7 mouse cellular contexts compared by ENCODE assay signal in genomic region chrX:47891243-47891906, GRCm38 (mm10). TPM values are rescaled to one million over a fixed set of nuclear protein-coding genes. Genes with fewer than 3 reads are reported as not detected.
DNase-seq lines count a peak whose midpoint lies in the region; ATAC-seq and TF ChIP-seq lines count a peak whose summit lies in the region.

No protein-coding gene starts in this region.

- 0 out of 2 replicates have a peak, but pooled peaks cover 5% of the 10 kb centered on the region for H3K27me3 ChIP-seq in embryonic facial prominence, embryonic 10.5 days (replicated peaks; ENCODE audit: low read depth, poor library complexity, severe bottlenecking)
- H3K27me3 ChIP-seq in midbrain, embryonic 11.5 days (ENCODE audit: control insufficient read depth, insufficient read depth, low read length): no peaks in the 10 kb centered on the region

- no peaks in the 10 kb centered on the region for H3K9me3 ChIP-seq in embryonic facial prominence, embryonic 10.5 days
- H3K9me3 ChIP-seq in midbrain, embryonic 11.5 days (ENCODE audit: control insufficient read depth, low read length): no peaks in the 10 kb centered on the region

- peak overlapping the region; percentile 90; the same call in 1 of the 2 replicates for H3K27ac ChIP-seq in layer of hippocampus, adult 2 months
- peak overlapping the region; percentile 81 for H3K27ac ChIP-seq in embryonic facial prominence, embryonic 10.5 days (replicated peaks)
- no peak overlapping the region for H3K27ac ChIP-seq in midbrain, embryonic 11.5 days (ENCODE audit: low read depth, low read length)

- no peaks in the 10 kb centered on the region for H3K36me3 ChIP-seq in embryonic facial prominence, embryonic 10.5 days (replicated peaks)
- H3K36me3 ChIP-seq in midbrain, embryonic 11.5 days (ENCODE audit: control insufficient read depth, insufficient read depth, low read length): no peaks in the 10 kb centered on the region

- 11% methylated on average over 11 of the region's 12 CpGs for WGBS in embryonic facial prominence, embryonic 10.5 days
- WGBS in midbrain, embryonic 11.5 days: 17% methylated on average over 12 of the region's 12 CpGs

- DNase-seq in layer of hippocampus, adult 2 months (ENCODE audit: low spot score in 2 of 2): no peak
- DNase-seq in layer of hippocampus, postnatal 14 days (ENCODE audit: low spot score in 2 of 2): no peak
- DNase-seq in embryonic facial prominence, embryonic 10.5 days (ENCODE audit: low spot score): peak; percentile 8
- DNase-seq in forelimb bud, embryonic 11.5 days (ENCODE audit: low read depth, low spot score): peak; percentile 17
- DNase-seq in midbrain, embryonic 11.5 days (ENCODE audit: low spot score, missing footprints): peak; percentile 82
- no peak for DNase-seq in spleen, postnatal 14 days (ENCODE audit: low spot score in 2 of 2)
- no peak for DNase-seq in layer of hippocampus, postnatal 10 days (ENCODE audit: low spot score in 2 of 2)

- H3K4me2 ChIP-seq in midbrain, embryonic 11.5 days: peak overlapping the region; percentile 59

- H3K4me3 ChIP-seq in layer of hippocampus, adult 2 months: peak overlapping the region; percentile 67
- H3K4me3 ChIP-seq in embryonic facial prominence, embryonic 10.5 days: peak overlapping the region; percentile 68
- peak overlapping the region; percentile 56 for H3K4me3 ChIP-seq in midbrain, embryonic 11.5 days (ENCODE audit: low read depth, low read length)

- H3K9ac ChIP-seq in midbrain, embryonic 11.5 days (ENCODE audit: low read length): peak overlapping the region; percentile 74

- H3K4me1 ChIP-seq in embryonic facial prominence, embryonic 10.5 days: peaks cover 3% of the 10 kb centered on the region
- H3K4me1 ChIP-seq in midbrain, embryonic 11.5 days (ENCODE audit: control insufficient read depth, insufficient read depth, low read length): no peaks in the 10 kb centered on the region

- ATAC-seq in midbrain, embryonic 11.5 days (ENCODE audit: low FRiP score): peak; percentile 56

- TF ChIP-seq CTCF in layer of hippocampus, adult 2 months (conservative IDR thresholded peaks at IDR 0.05): no peak

RNA-seq across cellular contexts. Expression of gene Smarca1, which starts 1.4 kb away (rescaled TPM):
- total RNA-seq in layer of hippocampus, adult 2 months (2021): 10 to 100 TPM; 35.9 to 39.7 TPM
- total RNA-seq in layer of hippocampus, postnatal 14 days (2021): 10 to 100 TPM; 29.3 to 34.8 TPM
- 14.7 and 17.9 TPM in 2 replicates for polyA plus RNA-seq in embryonic facial prominence, embryonic 10.5 days (2016; fragmentation: Nextera tagmentation; extraction: Ambion mirVana)
- 30.8 and 35.4 TPM in 2 replicates for polyA plus RNA-seq in midbrain, embryonic 11.5 days (2014; fragmentation: Nextera tagmentation; extraction: Ambion mirVana)
- 10 to 100 TPM; 37.6 to 41.1 TPM for total RNA-seq in layer of hippocampus, postnatal 10 days (2021)

RNA-seq across cellular contexts. Expression of gene Ocrl, which starts 20.8 kb away (rescaled TPM):
- total RNA-seq in layer of hippocampus, adult 2 months (2021): 10 to 100 TPM; 53.5 to 65.1 TPM
- total RNA-seq in layer of hippocampus, postnatal 14 days (2021): 10 to 100 TPM; 55.1 to 56.4 TPM
- polyA plus RNA-seq in embryonic facial prominence, embryonic 10.5 days (2016; fragmentation: Nextera tagmentation; extraction: Ambion mirVana): 17.1 and 17.5 TPM in 2 replicates
- 21.5 and 26.1 TPM in 2 replicates for polyA plus RNA-seq in midbrain, embryonic 11.5 days (2014; fragmentation: Nextera tagmentation; extraction: Ambion mirVana)
- total RNA-seq in layer of hippocampus, postnatal 10 days (2021): 10 to 100 TPM; 48.6 to 56.0 TPM

Comparison
In these comparisons a context has a peak if more than half of its experiments do, and no peak if none do; other contexts are left out.
1. DNase-seq: peak in embryonic facial prominence, embryonic 10.5 days (single experiment), forelimb bud, embryonic 11.5 days (single experiment) and midbrain, embryonic 11.5 days (single experiment); none in layer of hippocampus, adult 2 months (0 of 2), layer of hippocampus, postnatal 14 days (0 of 2), spleen, postnatal 14 days (0 of 2) and layer of hippocampus, postnatal 10 days (0 of 2).
2. Peak in every context shown above with its lines, with median percentiles within 50 percentile points of each other: H3K4me3 ChIP-seq.